Mouse (Mus musculus) intestine, embryonic 16.5 days (tissue): ENCODE results near the gene Oas1d. TPM values are rescaled to one million over a fixed set of nuclear protein-coding genes. Genes with fewer than 3 reads are reported as not detected.
A peak's percentile ranks its signal among the peaks of the same experiment; 100 is the strongest.
"Not testable (repeated sequence)": the region's sequence is repeated elsewhere in the genome, so short reads cannot be mapped to it uniquely, and the experiment has no call there.

Experiments
- ATAC-seq: fragments of 200-750 bp; cut with Nextera tagmentation; 2 replicates; pipeline ENCODE4 v1.8.0; 2017; ENCODE audit warnings: moderate TSS enrichment, moderate library complexity
- H3K27ac ChIP-seq: fragments of 300-500 bp; sonication (generic); 2 replicates; pipeline ENCODE4 v1.5.1; 2014; ENCODE audit warnings: mild to moderate bottlenecking, low read length
- H3K27me3 ChIP-seq: fragments of 300-500 bp; sonication (generic); replicated peaks from 2 replicates; pipeline ENCODE4 v1.6.1; 2014; ENCODE audit warnings: low read length, control low read depth, mixed read lengths; ENCODE audit not compliant: control insufficient read depth, insufficient read depth
- H3K36me3 ChIP-seq: fragments of 300-500 bp; sonication (generic); 2 replicates; pipeline ENCODE4 v1.6.1; 2014; ENCODE audit warnings: low read length, control low read depth; ENCODE audit not compliant: control insufficient read depth, insufficient read depth
- H3K4me1 ChIP-seq: fragments of 300-500 bp; sonication (generic); 2 replicates; pipeline ENCODE4 v1.6.1; 2014; ENCODE audit warnings: low read length, control low read depth, mixed read lengths; ENCODE audit not compliant: control insufficient read depth, insufficient read depth
- H3K4me2 ChIP-seq: fragments of 300-500 bp; sonication (generic); 2 replicates; pipeline ENCODE4 v1.6.1; 2014; ENCODE audit warnings: low read depth, low read length, control low read depth
- H3K4me3 ChIP-seq: fragments of 300-500 bp; sonication (generic); 2 replicates; pipeline ENCODE4 v1.5.1; 2014; ENCODE audit warnings: mild to moderate bottlenecking, low read length
- H3K9ac ChIP-seq: fragments of 300-500 bp; sonication (generic); 2 replicates; pipeline ENCODE4 v1.6.1; 2014; ENCODE audit warnings: low read depth, low read length
- H3K9me3 ChIP-seq: fragments of 300-500 bp; sonication (generic); 2 replicates; pipeline ENCODE4 v1.6.1; 2016; ENCODE audit warnings: low read length, control low read depth; ENCODE audit not compliant: control insufficient read depth
- WGBS: fragments of 180-500 bp; shearing (Covaris S2); extraction: QIAGEN DNeasy Blood & Tissue Kit; methylation state at CpG from one replicate; pipeline ENCODE4 v1.1.7; 2014; 5-methylcytosine and 5-hydroxymethylcytosine counted together
- polyA plus RNA-seq: library from polyadenylated mRNA; unstranded; fragments of >200 nt; fragmentation: Nextera tagmentation; extraction: Ambion mirVana; gene quantifications from 2 replicates; pipeline ENCODE4 v1.2.1, GENCODE M21; 2015

Gene Oas1d
- polyA plus RNA-seq, 1 experiment from 2014 or later, result not detected

GRCm38 (mm10) chr5:120920296-120920695, 6.0 kb downstream of the Oas1d start:
- WGBS, result 77% methylated on average over 3 of the region's 3 CpGs
- H3K4me1 ChIP-seq, result no peaks in the 10 kb centered on the region
- H3K9me3 ChIP-seq, result no peaks in the 10 kb centered on the region
- H3K36me3 ChIP-seq, result no peaks in the 10 kb centered on the region
- H3K4me2 ChIP-seq, result no peak overlapping the region
- H3K27me3 ChIP-seq, result no peaks in the 10 kb centered on the region
- no peak for ATAC-seq
- no peak overlapping the region for H3K27ac ChIP-seq
- no peak overlapping the region for H3K4me3 ChIP-seq
- H3K9ac ChIP-seq, result no peak overlapping the region

- no peak overlapping the region for H3K9ac ChIP-seq
- ATAC-seq, result peak; percentile 85
Observed at GRCm38 (mm10) chr5:120923969-120924368, 9.6 kb downstream of the Oas1d start.

GRCm38 (mm10) chr5:120924520-120924919, 10.2 kb downstream of the Oas1d start:
- H3K27ac ChIP-seq, result peak overlapping the region; percentile 66
- not testable (repeated sequence) for H3K4me2 ChIP-seq, H3K9me3 ChIP-seq, H3K36me3 ChIP-seq, H3K4me1 ChIP-seq, H3K27me3 ChIP-seq, H3K9ac ChIP-seq, H3K4me3 ChIP-seq
- WGBS, result 67% methylated on average over 4 of the region's 4 CpGs
- ATAC-seq, result peak; percentile 74

More at GRCm38 (mm10) chr5:120923969-120924368, 9.6 kb downstream of the Oas1d start:
- H3K27me3 ChIP-seq, result no peaks in the 10 kb centered on the region
- no peak overlapping the region for H3K4me3 ChIP-seq
- H3K4me2 ChIP-seq, result no peak overlapping the region
- no peaks in the 10 kb centered on the region for H3K9me3 ChIP-seq
- 46% methylated on average over 4 of the region's 4 CpGs for WGBS
- peaks cover 3% of the 10 kb centered on the region; the same call in 1 of the 2 replicates for H3K4me1 ChIP-seq
- no peaks in the 10 kb centered on the region for H3K36me3 ChIP-seq
- peak overlapping the region; percentile 66 for H3K27ac ChIP-seq

- not testable (repeated sequence) for H3K27me3 ChIP-seq, H3K9me3 ChIP-seq, H3K36me3 ChIP-seq, H3K4me1 ChIP-seq, H3K9ac ChIP-seq, H3K4me2 ChIP-seq, H3K27ac ChIP-seq, H3K4me3 ChIP-seq, ATAC-seq
- WGBS, result 69% methylated on average over 2 of the region's 2 CpGs
Observed at GRCm38 (mm10) chr5:120926311-120926710, 12.0 kb downstream of the Oas1d start.

GRCm38 (mm10) chr5:120927036-120927435, 12.7 kb downstream of the Oas1d start:
- H3K9me3 ChIP-seq, result no peaks in the 10 kb centered on the region
- H3K36me3 ChIP-seq, result no peaks in the 10 kb centered on the region
- H3K4me3 ChIP-seq, result no peak overlapping the region
- 21% methylated on average over 1 of the region's 1 CpGs for WGBS
- no peak overlapping the region for H3K27ac ChIP-seq
- no peak overlapping the region for H3K4me2 ChIP-seq
- peaks cover 3% of the 10 kb centered on the region; the same call in 1 of the 2 replicates for H3K4me1 ChIP-seq
- no peak for ATAC-seq
- H3K27me3 ChIP-seq, result no peaks in the 10 kb centered on the region
- no peak overlapping the region for H3K9ac ChIP-seq

GRCm38 (mm10) chr5:120933966-120934365, 19.6 kb downstream of the Oas1d start:
- no peak for ATAC-seq
- 23% methylated on average over 5 of the region's 5 CpGs for WGBS
- no peak overlapping the region for H3K4me2 ChIP-seq
- no peak overlapping the region for H3K9ac ChIP-seq
- no peaks in the 10 kb centered on the region for H3K36me3 ChIP-seq
- H3K27ac ChIP-seq, result no peak overlapping the region
- H3K4me3 ChIP-seq, result no peak overlapping the region
- no peaks in the 10 kb centered on the region; the same call in none of the 2 replicates for H3K4me1 ChIP-seq
- no peaks in the 10 kb centered on the region for H3K9me3 ChIP-seq
- no peaks in the 10 kb centered on the region for H3K27me3 ChIP-seq

GRCm38 (mm10) chr5:120937841-120938240, 23.5 kb downstream of the Oas1d start:
- Histone ChIP-seq H3K36me3 (no peaks in the 10 kb centered on the region), H3K27me3 (no peaks in the 10 kb centered on the region), H3K9me3 (no peaks in the 10 kb centered on the region), H3K9ac (no peak overlapping the region), H3K27ac (no peak overlapping the region), H3K4me2 (no peak overlapping the region), H3K4me3 (no peak overlapping the region), H3K4me1 (no peaks in the 10 kb centered on the region; the same call in 1 of the 2 replicates)
- no peak for ATAC-seq
- 84% methylated on average over 4 of the region's 4 CpGs for WGBS

GRCm38 (mm10) chr5:120938586-120938985, 24.2 kb downstream of the Oas1d start:
- no peaks in the 10 kb centered on the region for H3K36me3 ChIP-seq

GRCm38 (mm10) chr5:120942076-120942475, 27.7 kb downstream of the Oas1d start:
- Histone ChIP-seq H3K4me1 (no peaks in the 10 kb centered on the region; the same call in 1 of the 2 replicates), H3K27ac (no peak overlapping the region), H3K4me2 (no peak overlapping the region), H3K4me3 (no peak overlapping the region), H3K9ac (no peak overlapping the region), H3K9me3 (no peaks in the 10 kb centered on the region), H3K36me3 (no peaks in the 10 kb centered on the region), H3K27me3 (no peaks in the 10 kb centered on the region)
- ATAC-seq, result no peak
- WGBS, result 73% methylated on average over 10 of the region's 10 CpGs

More at GRCm38 (mm10) chr5:120938586-120938985, 24.2 kb downstream of the Oas1d start:
- 46% methylated on average over 8 of the region's 8 CpGs for WGBS
- Histone ChIP-seq H3K9me3 (no peaks in the 10 kb centered on the region), H3K27me3 (no peaks in the 10 kb centered on the region), H3K4me1 (no peaks in the 10 kb centered on the region; the same call in 1 of the 2 replicates), H3K27ac (no peak overlapping the region), H3K4me2 (no peak overlapping the region), H3K9ac (no peak overlapping the region), H3K4me3 (no peak overlapping the region)
- ATAC-seq, result 0 out of 2 replicates have a peak, but pooled peaks have one; percentile 33

- 70% methylated on average over 10 of the region's 10 CpGs for WGBS
- H3K27me3 ChIP-seq, result no peaks in the 10 kb centered on the region
- H3K4me1 ChIP-seq, result no peaks in the 10 kb centered on the region
- no peak overlapping the region for H3K4me2 ChIP-seq
- no peaks in the 10 kb centered on the region for H3K9me3 ChIP-seq
- H3K27ac ChIP-seq, result no peak overlapping the region
- no peak for ATAC-seq
- no peak overlapping the region for H3K4me3 ChIP-seq
- H3K9ac ChIP-seq, result no peak overlapping the region
- H3K36me3 ChIP-seq, result no peaks in the 10 kb centered on the region
Observed at GRCm38 (mm10) chr5:120952242-120952770, 38.0 kb downstream of the Oas1d start.
